Mouse (Mus musculus): ENCODE data around the gene Fam81b.
"Not testable (repeated sequence)": the region's sequence is repeated elsewhere in the genome, so short reads cannot be mapped to it uniquely, and the experiment has no call there.

Gene Fam81b

GRCm38 (mm10) chr13:76304637-76305122 lies at the start of gene Fam81b:
Fam81b (minus strand) TSS chr13:76305072.
- DNase-seq (ENCODE audit: low read depth): no peak

GRCm38 (mm10) chr13:76345941-76346340 lies 41.1 kb upstream of the Fam81b start:
- DNase-seq (ENCODE audit: low read depth): not testable (repeated sequence)

GRCm38 (mm10) chr13:76318635-76319034 lies 13.8 kb upstream of the Fam81b start:
- no peak for DNase-seq (ENCODE audit: low read depth)

- no peak for DNase-seq (ENCODE audit: low read depth)
Measured at GRCm38 (mm10) chr13:76311580-76311979, 6.7 kb upstream of the Fam81b start.

GRCm38 (mm10) chr13:76308811-76309210 lies 3.9 kb upstream of the Fam81b start:
- DNase-seq (ENCODE audit: low read depth): no peak

GRCm38 (mm10) chr13:76305655-76306365 lies 938 bp upstream of the Fam81b start:
- no peak for DNase-seq (ENCODE audit: low read depth)

- no peak for DNase-seq (ENCODE audit: low read depth)
Measured at GRCm38 (mm10) chr13:76305241-76305640, 369 bp upstream of the Fam81b start.

- DNase-seq (ENCODE audit: low read depth): no peak
Measured at GRCm38 (mm10) chr13:76304201-76304600, 671 bp downstream of the Fam81b start.

GRCm38 (mm10) chr13:76303160-76303559 lies 1.7 kb downstream of the Fam81b start:
- no peak for DNase-seq (ENCODE audit: low read depth)

- no peak for DNase-seq (ENCODE audit: low read depth)
Measured at GRCm38 (mm10) chr13:76302056-76302455, 2.8 kb downstream of the Fam81b start.

GRCm38 (mm10) chr13:76292050-76292449 lies 12.8 kb downstream of the Fam81b start:
- DNase-seq (ENCODE audit: low read depth): no peak

GRCm38 (mm10) chr13:76284597-76284996 lies 20.3 kb downstream of the Fam81b start:
- DNase-seq (ENCODE audit: low read depth): no peak

GRCm38 (mm10) chr13:76264361-76265026 lies 40.4 kb downstream of the Fam81b start:
- no peak for DNase-seq (ENCODE audit: low read depth)

GRCm38 (mm10) chr13:76258766-76259165 lies 46.1 kb downstream of the Fam81b start:
- no peak for DNase-seq (ENCODE audit: low read depth)

GRCm38 (mm10) chr13:76256350-76256749 lies 48.5 kb downstream of the Fam81b start:
- no peak for DNase-seq (ENCODE audit: low read depth)

GRCm38 (mm10) chr13:76250092-76250491 lies 54.8 kb downstream of the Fam81b start:
- no peak for DNase-seq (ENCODE audit: low read depth)

GRCm38 (mm10) chr13:76249066-76249465 lies 55.8 kb downstream of the Fam81b start:
- DNase-seq (ENCODE audit: low read depth): no peak

- DNase-seq (ENCODE audit: low read depth): no peak
Measured at GRCm38 (mm10) chr13:76215397-76215796, 89.5 kb downstream of the Fam81b start.

- no peak for DNase-seq (ENCODE audit: low read depth)
Measured at GRCm38 (mm10) chr13:76214928-76215327, 89.9 kb downstream of the Fam81b start.

- no peak for DNase-seq (ENCODE audit: low read depth)
Measured at GRCm38 (mm10) chr13:76199943-76200342, 104.9 kb downstream of the Fam81b start.

- DNase-seq (ENCODE audit: low read depth): no peak
Measured at GRCm38 (mm10) chr13:76197297-76197848, 107.5 kb downstream of the Fam81b start.

GRCm38 (mm10) chr13:76195431-76196138 lies 109.3 kb downstream of the Fam81b start:
- DNase-seq (ENCODE audit: low read depth): no peak
